Mouse (Mus musculus) forebrain, postnatal 0 days (tissue): ENCODE results near the gene Ythdc1. TPM values are rescaled to one million over a fixed set of nuclear protein-coding genes. Genes with fewer than 3 reads are reported as not detected.
"Not testable (repeated sequence)": the region's sequence is repeated elsewhere in the genome, so short reads cannot be mapped to it uniquely, and the experiment has no call there.

Source experiments
- ATAC-seq: fragments of 200-750 bp; cut with Nextera tagmentation; 2 replicates; pipeline ENCODE4 v1.8.0; 2017; ENCODE audit warnings: mild to moderate bottlenecking, moderate library complexity
- DNase-seq: peaks from one replicate; pipeline ENCODE4 v3.0.0-alpha.2; 2015
- H3K27ac ChIP-seq: fragments of 300-500 bp; sonication (generic); 2 replicates; pipeline ENCODE4 v1.5.1; 2014; ENCODE audit warnings: low read depth, mild to moderate bottlenecking, antibody characterized with exemption, low read length, moderate library complexity, mixed read lengths
- H3K27me3 ChIP-seq: fragments of 300-500 bp; sonication (generic); 2 replicates; pipeline ENCODE4 v1.6.1; 2014; ENCODE audit warnings: mild to moderate bottlenecking, low read length, mixed read lengths; ENCODE audit not compliant: insufficient read depth
- H3K36me3 ChIP-seq: fragments of 300-500 bp; sonication (generic); 2 replicates; pipeline ENCODE4 v1.6.1; 2014; ENCODE audit warnings: mild to moderate bottlenecking, moderate library complexity; ENCODE audit not compliant: insufficient read depth
- H3K4me1 ChIP-seq: fragments of 300-500 bp; sonication (generic); 2 replicates; pipeline ENCODE4 v1.6.1; 2014; ENCODE audit warnings: antibody characterized with exemption; ENCODE audit not compliant: insufficient read depth
- H3K4me2 ChIP-seq: fragments of 300-500 bp; sonication (generic); 2 replicates; pipeline ENCODE4 v1.6.1; 2014; ENCODE audit warnings: low read depth, mild to moderate bottlenecking, moderate library complexity
- H3K4me3 ChIP-seq: fragments of 300-500 bp; sonication (generic); 2 replicates; pipeline ENCODE4 v1.5.1; 2014; ENCODE audit warnings: low read depth, low read length, mixed read lengths
- H3K9ac ChIP-seq: fragments of 300-500 bp; sonication (generic); 2 replicates; pipeline ENCODE4 v1.6.1; 2014; ENCODE audit warnings: mild to moderate bottlenecking
- H3K9me3 ChIP-seq: fragments of 300-500 bp; sonication (generic); 2 replicates; pipeline ENCODE4 v1.6.1; 2016; ENCODE audit warnings: low read length
- CTCF ChIP-seq: sonication (generic); IDR thresholded peaks from 2 replicates; pipeline ENCODE4 v1.5.1; 2016; ENCODE audit warnings: antibody characterized with exemption, control low read depth, low read depth
- WGBS: fragments of 180-500 bp; shearing (Covaris S2); extraction: QIAGEN DNeasy Blood & Tissue Kit; methylation state at CpG from one replicate; pipeline ENCODE4 v1.1.7; 2014; 5-methylcytosine and 5-hydroxymethylcytosine counted together
- polyA plus RNA-seq: library from polyadenylated mRNA; unstranded; fragments of >200 nt; fragmentation: Nextera tagmentation; extraction: Ambion mirVana; gene quantifications from 2 replicates; pipeline ENCODE4 v1.2.1, GENCODE M21; 2015
- total RNA-seq: library from RNA; depleted of rRNA; stranded (reverse); fragments of >200 nt; gene quantifications from 2 replicates; pipeline ENCODE4 v1.2.3, GENCODE M21; 2014; rRNA removed

Gene Ythdc1
- total and polyA plus RNA-seq, 2 experiments from 2014 or later, result 28.3 to 81.8 TPM

DNA sequence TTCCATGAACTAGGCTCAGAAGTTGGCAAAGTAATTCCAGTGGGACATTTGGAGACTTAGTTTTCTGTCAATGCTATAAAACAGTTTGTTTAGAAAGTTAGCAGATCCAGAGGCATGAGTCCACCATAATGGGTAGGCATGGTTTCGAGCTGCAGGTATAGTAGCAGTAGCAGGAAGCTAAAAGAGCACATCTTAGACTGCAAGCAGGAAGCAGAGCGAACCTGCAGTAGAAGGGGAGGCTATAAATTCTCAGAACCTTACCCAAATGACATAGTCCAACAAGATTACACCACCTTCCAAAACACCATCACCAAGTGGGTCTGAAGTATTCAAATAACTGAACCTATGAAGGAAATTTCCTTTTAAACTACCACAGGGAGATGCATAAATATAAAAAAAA, 36.2 kb downstream of the Ythdc1 start:
- Histone ChIP-seq H3K4me2 (no peak overlapping the region), H3K27ac (no peak overlapping the region), H3K4me3 (no peak overlapping the region), H3K27me3 (no peaks in the 10 kb centered on the region), H3K4me1 (no peaks in the 10 kb centered on the region), H3K36me3 (peaks cover 15% of the 10 kb centered on the region), H3K9ac (no peak overlapping the region), H3K9me3 (no peaks in the 10 kb centered on the region)
- ATAC-seq, result no peak
- no peak for TF ChIP-seq CTCF
- no peak for DNase-seq
- WGBS, result 94% methylated on average over 2 of the region's 2 CpGs

DNA sequence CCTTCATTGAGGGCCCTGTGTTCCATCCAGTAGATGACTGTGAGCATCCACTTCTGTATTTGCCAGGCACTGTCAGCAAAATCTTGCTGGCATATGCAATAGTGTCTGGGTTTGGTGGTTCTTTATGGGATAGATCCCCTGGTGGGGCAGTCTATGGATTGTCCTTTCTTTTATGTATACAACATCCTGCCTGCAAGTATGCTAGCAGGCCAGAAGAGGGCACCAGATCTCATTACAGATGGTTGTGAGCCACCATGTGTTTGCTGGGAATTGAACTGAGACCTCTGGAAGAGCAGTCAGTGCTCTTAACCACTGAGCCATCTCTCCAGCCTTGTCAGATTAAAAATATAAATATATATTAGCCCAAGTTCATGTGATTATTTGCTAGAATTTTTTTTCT, 37.2 kb downstream of the Ythdc1 start:
- not testable (repeated sequence) for H3K4me2 ChIP-seq, DNase-seq, H3K27ac ChIP-seq, H3K9ac ChIP-seq, H3K27me3 ChIP-seq, H3K4me1 ChIP-seq, ATAC-seq, H3K36me3 ChIP-seq, H3K9me3 ChIP-seq, H3K4me3 ChIP-seq
- TF ChIP-seq CTCF, result 0 out of 2 replicates have a peak, but pooled peaks have one; percentile 6

DNA sequence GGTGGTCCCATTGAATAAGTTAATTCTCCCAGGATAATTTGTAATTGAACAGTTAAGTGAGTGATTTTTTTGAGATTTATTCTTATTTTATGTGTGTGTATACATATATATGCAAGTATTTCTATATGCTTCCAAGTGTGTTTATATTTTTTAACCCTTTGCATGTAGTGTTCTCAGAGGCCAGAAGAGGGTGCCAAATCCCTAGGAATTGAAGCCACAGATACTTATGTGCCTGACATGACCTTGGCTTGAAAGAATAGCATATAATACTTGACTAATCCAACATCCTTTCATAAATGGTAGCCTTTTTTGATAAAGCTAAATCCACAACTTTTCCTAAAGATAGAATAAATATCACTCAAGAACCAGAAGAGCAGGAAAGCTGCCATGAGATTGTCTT, 46.1 kb downstream of the Ythdc1 start:
- H3K9me3 ChIP-seq, result no peaks in the 10 kb centered on the region
- no peaks in the 10 kb centered on the region for H3K36me3 ChIP-seq
- ATAC-seq, result peak; percentile 34; the same call in 1 of the 2 replicates
- no peaks in the 10 kb centered on the region for H3K27me3 ChIP-seq
- DNase-seq, result peak; percentile 66
- no peaks in the 10 kb centered on the region for H3K4me1 ChIP-seq
- no peak overlapping the region for H3K9ac ChIP-seq
- H3K27ac ChIP-seq, result no peak overlapping the region
- no peak overlapping the region for H3K4me3 ChIP-seq
- H3K4me2 ChIP-seq, result no peak overlapping the region
- peak; percentile 76 for TF ChIP-seq CTCF

DNA sequence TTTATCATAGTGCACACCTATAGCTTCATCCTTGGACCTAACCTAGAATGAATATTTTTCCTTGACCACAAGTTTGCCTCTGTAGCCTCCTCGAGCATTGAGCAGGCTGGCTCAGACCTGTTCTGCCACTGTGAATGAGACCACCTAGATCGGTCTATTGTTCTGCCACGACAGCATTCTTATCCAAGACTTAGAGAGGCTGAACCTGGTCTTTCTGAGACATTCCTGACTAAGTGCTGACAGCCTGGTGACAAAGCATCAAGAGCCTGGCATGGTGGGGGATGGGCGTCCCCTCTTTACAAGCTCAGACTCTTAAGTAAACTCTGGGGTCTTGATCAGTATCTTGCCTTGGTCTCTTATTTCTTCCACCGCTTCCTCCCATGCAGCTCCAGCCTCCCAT, 47.6 kb downstream of the Ythdc1 start:
- DNase-seq, result no peak
- WGBS, result 43% methylated on average over 5 of the region's 5 CpGs
- TF ChIP-seq CTCF, result no peak
- Histone ChIP-seq H3K4me1 (no peaks in the 10 kb centered on the region), H3K27ac (no peak overlapping the region), H3K36me3 (no peaks in the 10 kb centered on the region), H3K9ac (no peak overlapping the region), H3K4me2 (no peak overlapping the region), H3K27me3 (no peaks in the 10 kb centered on the region), H3K9me3 (no peaks in the 10 kb centered on the region), H3K4me3 (no peak overlapping the region)
- ATAC-seq, result no peak

DNA sequence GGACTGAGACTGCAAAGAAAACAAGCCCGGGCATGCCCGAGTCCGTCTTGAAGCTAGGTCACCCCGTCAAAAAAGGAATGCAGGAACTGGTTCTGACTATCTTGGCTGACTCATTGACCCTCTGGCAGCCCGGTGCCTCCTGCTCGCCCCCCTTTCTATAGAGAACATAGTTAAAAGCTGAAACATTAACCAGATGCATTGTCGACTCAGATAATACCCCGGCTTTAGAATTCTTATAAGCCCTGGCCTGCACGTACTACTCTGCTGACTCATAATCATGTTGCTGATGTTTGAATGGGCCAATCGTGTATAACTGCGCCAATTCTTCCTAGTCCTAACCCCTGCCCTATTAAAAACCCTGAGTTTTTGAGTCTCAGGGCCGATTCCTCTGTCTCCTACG, 52.5 kb downstream of the Ythdc1 start:
- H3K4me1 ChIP-seq, H3K4me3 ChIP-seq, ATAC-seq, H3K9ac ChIP-seq, H3K36me3 ChIP-seq, H3K9me3 ChIP-seq, DNase-seq, H3K27ac ChIP-seq, H3K4me2 ChIP-seq, H3K27me3 ChIP-seq: not testable (repeated sequence)
- WGBS, result 85% methylated on average over 13 of the region's 13 CpGs

DNA sequence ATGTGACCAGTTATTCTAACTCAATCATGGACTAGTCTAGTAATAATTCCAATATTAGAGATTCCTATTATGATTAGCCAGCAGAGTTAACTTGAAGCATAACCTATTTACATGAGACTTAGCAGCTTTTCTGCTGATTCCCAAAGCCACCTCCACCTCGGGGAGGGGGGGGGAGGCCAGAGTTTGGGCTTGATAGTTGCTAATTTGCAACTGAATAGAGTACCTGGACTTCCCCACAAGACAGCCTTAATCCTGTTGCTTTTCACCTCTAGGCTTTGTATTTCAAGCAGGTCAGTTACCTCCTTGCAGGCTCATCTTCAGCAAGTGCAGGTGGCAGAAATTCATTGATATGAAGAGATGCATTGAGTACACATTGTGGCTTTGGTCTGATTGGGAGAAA, 53.7 kb downstream of the Ythdc1 start:
- H3K4me2 ChIP-seq, result no peak overlapping the region
- ATAC-seq (no peak), DNase-seq (no peak)
- no peak overlapping the region for H3K27ac ChIP-seq
- no peak overlapping the region for H3K4me3 ChIP-seq
- no peaks in the 10 kb centered on the region for H3K27me3 ChIP-seq
- H3K9me3 ChIP-seq, result no peaks in the 10 kb centered on the region
- 9% methylated on average over 1 of the region's 1 CpGs for WGBS
- no peaks in the 10 kb centered on the region for H3K36me3 ChIP-seq
- no peaks in the 10 kb centered on the region for H3K4me1 ChIP-seq
- H3K9ac ChIP-seq, result no peak overlapping the region
- TF ChIP-seq CTCF, result no peak

DNA sequence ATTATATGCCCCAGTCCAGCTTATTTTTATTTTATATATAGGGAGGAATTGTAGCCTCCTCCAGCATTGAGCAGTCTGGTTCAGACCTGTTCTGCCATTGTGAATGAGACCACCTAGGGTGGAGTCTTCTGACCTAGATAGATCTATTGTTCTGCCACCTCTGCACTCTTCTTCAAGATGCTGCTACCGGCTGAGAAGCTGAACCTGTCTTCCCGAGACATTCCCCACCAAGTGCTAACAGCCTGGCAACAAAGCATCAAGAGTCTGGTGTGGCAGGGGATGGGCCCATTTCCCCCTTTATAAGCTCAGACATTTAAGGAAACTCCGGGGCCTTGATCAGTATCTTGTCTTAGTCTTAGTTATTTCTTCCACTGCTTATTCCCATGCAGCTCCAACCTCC, 54.3 kb downstream of the Ythdc1 start:
- no peaks in the 10 kb centered on the region for H3K27me3 ChIP-seq
- DNase-seq, result no peak
- H3K4me3 ChIP-seq, result no peak overlapping the region
- H3K27ac ChIP-seq, result no peak overlapping the region
- WGBS, result 43% methylated on average over 3 of the region's 3 CpGs
- no peaks in the 10 kb centered on the region for H3K9me3 ChIP-seq
- no peaks in the 10 kb centered on the region for H3K36me3 ChIP-seq
- H3K4me1 ChIP-seq, result no peaks in the 10 kb centered on the region
- no peak overlapping the region for H3K9ac ChIP-seq
- no peak for ATAC-seq
- TF ChIP-seq CTCF, result no peak
- no peak overlapping the region for H3K4me2 ChIP-seq

DNA sequence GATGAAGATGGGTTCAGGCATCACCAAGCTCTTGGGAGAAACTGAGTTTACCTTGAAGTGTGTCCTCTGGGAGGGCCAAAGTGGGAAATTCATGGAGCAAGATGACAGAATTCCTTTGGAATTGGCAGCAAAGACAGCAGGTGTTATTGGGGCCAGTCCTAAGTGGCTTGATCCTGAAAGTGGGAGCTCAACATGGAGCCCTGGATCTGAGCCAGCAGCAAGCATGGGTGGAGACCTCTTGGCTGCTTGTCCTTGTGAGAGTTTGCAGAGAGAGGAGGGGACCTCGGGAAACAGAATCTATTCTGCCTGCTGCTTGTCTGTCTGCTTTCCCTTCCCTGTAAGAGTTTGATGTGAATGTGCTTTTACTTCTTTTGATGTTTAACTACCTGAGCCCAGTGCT, 67.9 kb downstream of the Ythdc1 start:
- 35% methylated on average over 1 of the region's 1 CpGs for WGBS
- Histone ChIP-seq H3K4me2 (no peak overlapping the region), H3K27me3 (no peaks in the 10 kb centered on the region), H3K9ac (no peak overlapping the region), H3K4me3 (no peak overlapping the region), H3K27ac (no peak overlapping the region), H3K4me1 (no peaks in the 10 kb centered on the region), H3K9me3 (no peaks in the 10 kb centered on the region), H3K36me3 (no peaks in the 10 kb centered on the region)
- ATAC-seq, result no peak
- TF ChIP-seq CTCF, result no peak
- DNase-seq, result no peak

Other genes with a start within 250 kb of the Ythdc1 start
- gene Tmprss11f, start 171.8 kb upstream of the Ythdc1 start, total RNA-seq, result not detected in 2 replicates
- not detected in 2 replicates for gene Tmprss11f, start 171.8 kb upstream of the Ythdc1 start, polyA plus RNA-seq
- gene Tmprss11b, start 127.9 kb upstream of the Ythdc1 start, total RNA-seq, result not detected in 2 replicates
- gene Tmprss11b, start 127.9 kb upstream of the Ythdc1 start, polyA plus RNA-seq, result not detected in 2 replicates
- 0.14 TPM in 1 of 2 replicates, not detected in the other for gene Tmprss11e, start 58.4 kb upstream of the Ythdc1 start, total RNA-seq
- gene Tmprss11e, start 58.4 kb upstream of the Ythdc1 start, polyA plus RNA-seq, result not detected in 2 replicates
- gene Ugt2b34, start 102.7 kb downstream of the Ythdc1 start, total RNA-seq, result not detected in 2 replicates
- not detected in 2 replicates for gene Ugt2b34, start 102.7 kb downstream of the Ythdc1 start, polyA plus RNA-seq
- gene Ugt2b1, start 122.3 kb downstream of the Ythdc1 start, total RNA-seq, result not detected in 2 replicates
- gene Ugt2b1, start 122.3 kb downstream of the Ythdc1 start, polyA plus RNA-seq, result not detected in 2 replicates
- not detected in 2 replicates for gene Ugt2b35, start 196.6 kb downstream of the Ythdc1 start, total RNA-seq
- gene Ugt2b35, start 196.6 kb downstream of the Ythdc1 start, polyA plus RNA-seq, result not detected in 2 replicates